Mouse (Mus musculus) intestine, postnatal 0 days (tissue): ENCODE data around the gene Nav1. TPM values are rescaled to one million over a fixed set of nuclear protein-coding genes. Genes with fewer than 3 reads are reported as not detected.

Experiments
- ATAC-seq: fragments of 200-750 bp; cut with Nextera tagmentation; 2 replicates; pipeline ENCODE4 v1.8.0; 2017; ENCODE audit warnings: mild to moderate bottlenecking, moderate TSS enrichment, moderate library complexity
- H3K27ac ChIP-seq: fragments of 300-500 bp; sonication (generic); 2 replicates; pipeline ENCODE4 v1.5.1; 2014; ENCODE audit warnings: mild to moderate bottlenecking, low read depth, low read length, moderate library complexity
- H3K27me3 ChIP-seq: fragments of 300-500 bp; sonication (generic); replicated peaks from 2 replicates; pipeline ENCODE4 v1.6.1; 2014; ENCODE audit warnings: low read length, mixed read lengths; ENCODE audit not compliant: control insufficient read depth, insufficient read depth
- H3K36me3 ChIP-seq: fragments of 300-500 bp; sonication (generic); 2 replicates; pipeline ENCODE4 v1.6.1; 2014; ENCODE audit warnings: mild to moderate bottlenecking, moderate library complexity; ENCODE audit not compliant: control insufficient read depth, insufficient read depth
- H3K4me1 ChIP-seq: fragments of 300-500 bp; sonication (generic); replicated peaks from 2 replicates; pipeline ENCODE4 v1.6.1; 2014; ENCODE audit warnings: antibody characterized with exemption, low read length, mixed read lengths; ENCODE audit not compliant: control insufficient read depth, insufficient read depth
- H3K4me2 ChIP-seq: fragments of 300-500 bp; sonication (generic); replicated peaks from 2 replicates; pipeline ENCODE4 v1.6.1; 2014; ENCODE audit warnings: low read depth, mild to moderate bottlenecking, moderate library complexity
- H3K4me3 ChIP-seq: fragments of 300-500 bp; sonication (generic); 2 replicates; pipeline ENCODE4 v1.5.1; 2014; ENCODE audit warnings: low read depth, low read length
- H3K9ac ChIP-seq: fragments of 300-500 bp; sonication (generic); 2 replicates; pipeline ENCODE4 v1.6.1; 2014; ENCODE audit warnings: mild to moderate bottlenecking, low read depth, low read length
- H3K9me3 ChIP-seq: fragments of 300-500 bp; sonication (generic); 2 replicates; pipeline ENCODE4 v1.6.1; 2016; ENCODE audit warnings: mixed run types; ENCODE audit not compliant: control insufficient read depth
- CTCF ChIP-seq: sonication (generic); IDR thresholded peaks from 2 replicates; pipeline ENCODE4 v1.5.1; 2016; ENCODE audit warnings: low read depth, mild to moderate bottlenecking, control low read depth, antibody characterized with exemption, moderate library complexity
- WGBS: fragments of 180-500 bp; shearing (Covaris S2); extraction: QIAGEN DNeasy Blood & Tissue Kit; methylation state at CpG from one replicate; pipeline ENCODE4 v1.1.7; 2014; 5-methylcytosine and 5-hydroxymethylcytosine counted together
- polyA plus RNA-seq: library from polyadenylated mRNA; unstranded; fragments of >200 nt; fragmentation: Nextera tagmentation; extraction: Ambion mirVana; gene quantifications from 2 replicates; pipeline ENCODE4 v1.2.1, GENCODE M21; 2015

The Nav1 gene
- polyA plus RNA-seq, 1 experiment from 2014 or later = 3.4 TPM

DNA sequence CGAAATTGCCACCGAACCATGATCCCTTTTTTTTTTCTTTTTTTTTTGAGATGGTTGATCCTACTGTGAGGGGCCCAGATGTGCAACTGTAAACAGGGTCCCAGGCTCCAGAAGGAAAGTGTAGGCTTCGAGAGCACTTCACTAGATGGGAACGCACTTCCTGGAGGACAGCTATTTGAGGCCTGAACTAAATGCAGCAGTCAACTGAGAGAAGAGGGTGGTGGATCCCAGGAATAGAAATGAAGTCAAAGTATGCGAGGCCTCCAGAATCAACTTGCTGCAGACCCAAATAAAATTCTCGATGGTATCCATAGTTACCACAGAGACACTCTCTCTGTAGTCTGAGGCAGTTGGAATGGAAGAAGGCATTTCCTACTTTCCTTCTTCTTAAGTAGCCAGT lies 168.3 kb downstream of the Nav1 start:
- Histone ChIP-seq H3K36me3 (peaks cover 21% of the 10 kb centered on the region), H3K27me3 (no peaks in the 10 kb centered on the region), H3K9me3 (no peaks in the 10 kb centered on the region), H3K27ac (no peak overlapping the region), H3K4me2 (no peak overlapping the region), H3K4me3 (no peak overlapping the region), H3K4me1 (no peaks in the 10 kb centered on the region), H3K9ac (no peak overlapping the region)
- ATAC-seq = no peak
- TF ChIP-seq CTCF = no peak
- WGBS = 87% methylated on average over 6 of the region's 6 CpGs

- WGBS = 7% methylated on average over 2 of the region's 2 CpGs
- no peak for TF ChIP-seq CTCF
Measured at GRCm38 (mm10) chr1:135435823-135436222, 171.3 kb downstream of the Nav1 start.

GRCm38 (mm10) chr1:135430669-135431017 lies 176.5 kb downstream of the Nav1 start:
- 2% methylated on average over 14 of the region's 14 CpGs for WGBS
- H3K27me3 ChIP-seq = no peaks in the 10 kb centered on the region
- no peak for TF ChIP-seq CTCF
- no peaks in the 10 kb centered on the region; the same call in 1 of the 2 replicates for H3K4me1 ChIP-seq
- H3K9me3 ChIP-seq = no peaks in the 10 kb centered on the region
- ATAC-seq = peak; percentile 50
- H3K9ac ChIP-seq = no peak overlapping the region
- H3K4me3 ChIP-seq = peak overlapping the region; percentile 98
- no peak overlapping the region for H3K27ac ChIP-seq
- no peaks in the 10 kb centered on the region; the same call in 1 of the 2 replicates for H3K36me3 ChIP-seq
- peak overlapping the region; percentile 71 for H3K4me2 ChIP-seq

More at GRCm38 (mm10) chr1:135435823-135436222, 171.3 kb downstream of the Nav1 start:
- Histone ChIP-seq H3K4me3 (no peak overlapping the region), H3K36me3 (peaks cover 6% of the 10 kb centered on the region; the same call in 1 of the 2 replicates), H3K9me3 (no peaks in the 10 kb centered on the region), H3K4me1 (no peaks in the 10 kb centered on the region), H3K9ac (no peak overlapping the region), H3K4me2 (no peak overlapping the region), H3K27me3 (no peaks in the 10 kb centered on the region), H3K27ac (no peak overlapping the region)
- no peak for ATAC-seq

DNA sequence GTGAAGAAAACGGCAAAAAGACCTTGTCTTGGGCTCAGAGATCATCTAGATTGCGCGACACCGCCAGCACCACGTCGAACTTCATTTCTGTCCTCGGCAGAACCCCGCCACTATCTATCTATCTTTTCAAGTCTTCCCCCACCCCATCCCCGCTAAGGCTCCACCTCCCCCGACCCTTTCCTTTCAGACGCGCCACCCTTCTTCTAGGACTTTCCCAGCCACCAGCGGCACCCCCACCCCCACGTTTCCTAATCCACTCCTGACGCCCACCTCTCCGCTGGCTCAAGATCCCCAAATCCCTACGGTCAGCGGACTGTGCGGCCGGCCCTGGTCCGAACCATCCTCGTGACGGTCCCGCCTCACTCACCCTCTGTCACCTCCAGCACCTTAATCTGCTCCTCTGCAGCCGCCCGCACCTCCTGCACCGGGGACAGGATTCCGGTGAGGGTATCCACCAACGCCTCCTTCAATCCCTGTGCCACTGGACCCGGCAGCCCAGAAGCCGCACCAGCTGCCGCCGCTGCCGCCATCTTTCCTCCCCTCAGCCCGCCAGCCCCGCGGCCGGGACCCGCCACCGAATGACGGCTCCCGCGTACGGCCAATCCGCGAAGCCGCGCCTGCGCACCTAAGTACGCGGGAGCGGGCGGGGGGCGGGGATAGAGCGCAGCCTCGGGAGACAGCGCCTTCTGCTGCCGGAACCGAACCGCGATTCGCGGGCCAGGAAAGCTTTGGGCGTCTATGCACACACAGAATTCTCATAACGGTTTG lies 177.0 kb downstream of the Nav1 start, which contains the start of gene Ipo9:
TSS of gene Ipo9 (minus strand) at position 599 of the 768 bp plus-strand sequence.
- H3K4me1 ChIP-seq = no peaks in the 10 kb centered on the region; the same call in 1 of the 2 replicates
- H3K36me3 ChIP-seq = no peaks in the 10 kb centered on the region; the same call in 1 of the 2 replicates
- peak within 1 kb of the TSS; percentile 42; the same call in 1 of the 2 replicates for H3K27ac ChIP-seq
- peak; percentile 95 for ATAC-seq
- peak; percentile 88 for TF ChIP-seq CTCF
- H3K4me3 ChIP-seq = peak within 1 kb of the TSS; percentile 98
- no peaks in the 10 kb centered on the region for H3K27me3 ChIP-seq
- no peaks in the 10 kb centered on the region for H3K9me3 ChIP-seq
- H3K4me2 ChIP-seq = peak within 1 kb of the TSS; percentile 71
- under 1% methylated on average over 65 of the region's 65 CpGs for WGBS
- H3K9ac ChIP-seq = peak within 1 kb of the TSS; percentile 88

DNA sequence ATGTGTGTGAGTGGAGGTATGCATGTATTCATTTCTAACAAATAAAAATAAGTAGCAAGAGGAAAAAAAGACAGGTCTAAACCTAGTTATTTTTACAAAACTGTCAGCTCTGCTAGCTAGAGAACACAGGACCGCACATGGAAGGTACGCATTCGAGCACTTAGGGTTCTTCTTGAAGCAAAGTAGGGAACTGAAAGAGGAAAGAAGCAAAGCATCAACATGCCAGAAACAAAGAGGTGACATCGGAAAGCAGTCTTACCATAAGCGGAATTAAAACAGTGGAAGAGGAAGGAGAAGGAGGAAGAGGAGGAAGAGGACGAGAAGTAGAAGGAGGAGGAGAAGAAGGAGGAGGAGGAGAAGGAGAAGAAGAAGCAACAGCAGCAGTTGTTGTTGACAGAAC lies 179.7 kb downstream of the Nav1 start:
- TF ChIP-seq CTCF = no peak
- Histone ChIP-seq H3K27ac (no peak overlapping the region), H3K4me1 (no peaks in the 10 kb centered on the region; the same call in 1 of the 2 replicates), H3K9ac (no peak overlapping the region), H3K4me3 (no peak overlapping the region), H3K36me3 (peaks cover 15% of the 10 kb centered on the region; the same call in 1 of the 2 replicates), H3K27me3 (no peaks in the 10 kb centered on the region), H3K9me3 (no peaks in the 10 kb centered on the region), H3K4me2 (no peak overlapping the region)
- ATAC-seq = no peak
- 85% methylated on average over 6 of the region's 6 CpGs for WGBS

- TF ChIP-seq CTCF = no peak
- no peak for ATAC-seq
- H3K27me3 ChIP-seq = no peaks in the 10 kb centered on the region
- H3K4me3 ChIP-seq = no peak overlapping the region
- H3K4me2 ChIP-seq = no peak overlapping the region
- WGBS = 94% methylated on average over 10 of the region's 10 CpGs
- H3K9me3 ChIP-seq = no peaks in the 10 kb centered on the region
- no peaks in the 10 kb centered on the region; the same call in 1 of the 2 replicates for H3K4me1 ChIP-seq
- H3K36me3 ChIP-seq = peaks cover 15% of the 10 kb centered on the region; the same call in 1 of the 2 replicates
- no peak overlapping the region for H3K27ac ChIP-seq
- H3K9ac ChIP-seq = no peak overlapping the region
Measured at GRCm38 (mm10) chr1:135426645-135427044, 180.4 kb downstream of the Nav1 start.
